Mouse (Mus musculus) erythroblast, embryonic 14.5 days (primary cell): ENCODE measurements around the gene Cenpc1.

ENCODE experiments used
- GATA1 ChIP-seq: IDR thresholded peaks from 2 replicates; pipeline ENCODE4 v1.6.1; 2012; ENCODE audit warnings: low read length, inconsistent platforms, mixed read lengths
- TAL1 ChIP-seq: IDR thresholded peaks from 3 replicates; pipeline ENCODE4 v1.6.1; 2012; ENCODE audit warnings: low read length, inconsistent platforms, mixed read lengths

DNA sequence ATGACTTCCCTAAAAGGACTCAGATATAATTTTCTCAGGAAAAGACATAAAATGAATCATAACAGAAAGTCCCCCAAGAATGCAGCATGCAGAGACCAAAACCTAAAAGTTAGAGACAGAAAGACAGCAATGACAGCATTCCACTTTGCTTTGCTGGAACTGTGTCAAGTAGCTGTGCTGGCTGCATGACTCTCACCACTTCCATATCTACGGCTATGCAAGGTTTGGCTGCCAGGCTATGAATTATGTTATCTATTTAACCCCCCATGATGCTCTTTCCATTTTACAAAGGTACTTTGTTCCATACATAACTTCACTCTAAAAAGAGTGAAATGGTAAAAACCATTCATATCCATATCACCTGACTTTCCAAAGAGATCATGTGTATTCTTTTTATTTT is 48.6 kb upstream of the Cenpc1 start:
- TF ChIP-seq GATA1 (no peak), TAL1 (no peak)
